Mouse (Mus musculus): Measurements from ENCODE around the gene Glod4. TPM values are rescaled to one million over a fixed set of nuclear protein-coding genes. Genes with fewer than 3 reads are reported as not detected.

Gene Glod4
- polyA plus RNA-seq, 1 experiment from 2014 or later, result 85.9 TPM

DNA sequence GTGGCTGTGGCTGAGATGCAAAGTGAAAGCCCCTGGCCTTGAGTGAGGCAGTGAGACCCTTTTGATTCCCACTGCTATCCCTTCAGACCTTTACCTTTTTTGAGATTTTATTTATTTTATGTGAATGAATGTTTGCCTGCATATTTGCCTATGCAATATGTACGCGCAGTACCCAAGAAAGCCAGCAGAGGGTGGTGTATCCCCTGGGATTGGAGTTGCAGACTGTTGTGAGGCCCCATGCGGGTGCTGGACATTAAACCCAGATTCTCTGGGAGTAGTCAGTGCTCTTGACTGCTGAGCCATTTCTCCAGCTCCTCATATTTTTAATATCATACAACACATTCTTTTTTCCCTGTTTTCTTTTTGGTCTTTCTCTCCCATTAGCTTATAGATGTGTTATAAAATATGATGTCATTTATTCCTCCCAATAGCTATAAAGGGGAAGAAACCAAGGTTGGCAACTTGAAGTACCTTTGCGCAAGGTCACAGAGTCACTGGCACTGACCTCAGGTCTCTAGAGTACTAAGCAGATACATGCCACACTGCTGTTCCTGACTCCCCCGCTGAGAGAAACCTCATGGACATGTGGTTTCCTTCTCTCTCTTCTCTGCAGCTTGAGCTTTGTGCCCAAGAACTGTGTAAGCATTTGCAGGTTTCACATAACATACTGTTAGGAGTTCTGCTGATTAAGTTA is 157.5 kb downstream of the Glod4 start:
- Histone ChIP-seq H3K9ac (replicated peaks; ENCODE audit: low read depth) (no peak overlapping the region), H3K27ac (ENCODE audit: low read length) (no peak overlapping the region), H3K4me3 (ENCODE audit: low read depth, low read length) (no peak overlapping the region), H3K36me3 (ENCODE audit: insufficient read depth, low read length) (0 out of 2 replicates have a peak, but pooled peaks cover 3% of the 10 kb centered on the region), H3K4me1 (ENCODE audit: insufficient read depth, low read depth, low read length) (no peaks in the 10 kb centered on the region), H3K4me2 (replicated peaks; ENCODE audit: low read depth, low read length) (no peak overlapping the region), H3K9me3 (ENCODE audit: low read length) (no peaks in the 10 kb centered on the region), H3K27me3 (replicated peaks; ENCODE audit: insufficient read depth, low read length) (no peaks in the 10 kb centered on the region)
- 76% methylated on average over 5 of the region's 5 CpGs for WGBS
- no peak for TF ChIP-seq EP300 (IDR thresholded peaks at IDR 0.05)
- TF ChIP-seq CTCF (IDR thresholded peaks at IDR 0.05), result peak; percentile 84
- ATAC-seq (no peak), DNase-seq (ENCODE audit: low spot score) (peak; percentile 15)

DNA sequence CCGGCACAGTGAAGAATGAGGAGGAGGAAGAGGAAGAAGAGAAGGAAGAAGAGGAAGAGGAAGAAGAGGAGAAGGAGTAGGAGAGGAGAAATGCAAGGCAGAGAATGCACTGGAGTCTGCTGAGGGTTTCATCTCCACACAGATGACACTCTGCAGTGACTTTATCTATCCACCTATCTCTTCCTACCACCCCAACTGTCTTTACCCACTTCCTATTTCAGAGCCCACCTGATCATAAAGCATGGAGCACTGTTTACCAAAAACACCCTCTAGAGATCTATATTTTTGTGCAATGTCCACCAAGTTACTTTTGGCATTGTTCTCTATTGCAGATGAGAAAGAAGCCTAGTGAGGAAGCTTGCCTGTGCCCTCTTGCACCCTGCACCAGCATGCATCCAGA is 158.6 kb downstream of the Glod4 start:
- H3K27ac ChIP-seq (ENCODE audit: low read length), result no peak overlapping the region
- DNase-seq (ENCODE audit: low spot score) (no peak), ATAC-seq (no peak)
- H3K4me2 ChIP-seq (replicated peaks; ENCODE audit: low read depth, low read length), result no peak overlapping the region
- H3K9ac ChIP-seq (replicated peaks; ENCODE audit: low read depth), result no peak overlapping the region
- no peak for TF ChIP-seq CTCF (IDR thresholded peaks at IDR 0.05)
- TF ChIP-seq EP300 (IDR thresholded peaks at IDR 0.05), result no peak
- 0 out of 2 replicates have a peak, but pooled peaks cover 3% of the 10 kb centered on the region for H3K36me3 ChIP-seq (ENCODE audit: insufficient read depth, low read length)
- 88% methylated on average over 1 of the region's 1 CpGs for WGBS
- no peak overlapping the region for H3K4me3 ChIP-seq (ENCODE audit: low read depth, low read length)
- no peaks in the 10 kb centered on the region for H3K9me3 ChIP-seq (ENCODE audit: low read length)
- H3K4me1 ChIP-seq (ENCODE audit: insufficient read depth, low read depth, low read length), result no peaks in the 10 kb centered on the region
- H3K27me3 ChIP-seq (replicated peaks; ENCODE audit: insufficient read depth, low read length), result no peaks in the 10 kb centered on the region

DNA sequence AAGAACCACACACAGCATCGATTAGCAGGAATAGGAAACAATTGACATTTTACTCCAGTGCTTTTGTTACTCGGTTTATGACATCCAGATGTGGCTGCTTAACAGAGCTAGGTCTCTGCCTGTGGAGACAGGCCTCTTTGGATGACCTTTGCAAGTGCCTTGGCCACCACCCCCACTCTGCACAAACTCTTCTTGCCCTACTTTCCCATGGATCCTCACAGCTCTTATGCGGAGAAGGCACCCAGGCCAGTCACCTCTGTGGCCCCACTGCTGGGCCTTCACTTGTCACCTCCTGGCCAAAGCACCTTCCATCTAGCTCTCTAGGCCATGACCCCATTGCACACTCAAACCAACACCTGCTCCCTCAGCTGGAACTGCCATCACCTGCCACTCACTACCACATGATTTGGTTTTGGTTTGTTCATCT is 159.6 kb downstream of the Glod4 start:
- ATAC-seq, result no peak
- H3K4me3 ChIP-seq (ENCODE audit: low read depth, low read length), result no peak overlapping the region
- no peak overlapping the region for H3K9ac ChIP-seq (replicated peaks; ENCODE audit: low read depth)
- no peak for TF ChIP-seq EP300 (IDR thresholded peaks at IDR 0.05)
- TF ChIP-seq CTCF (IDR thresholded peaks at IDR 0.05), result no peak
- H3K27me3 ChIP-seq (replicated peaks; ENCODE audit: insufficient read depth, low read length), result no peaks in the 10 kb centered on the region
- WGBS, result 55% methylated on average over 3 of the region's 3 CpGs
- H3K4me2 ChIP-seq (replicated peaks; ENCODE audit: low read depth, low read length), result no peak overlapping the region
- H3K4me1 ChIP-seq (ENCODE audit: insufficient read depth, low read depth, low read length), result no peaks in the 10 kb centered on the region
- H3K36me3 ChIP-seq (ENCODE audit: insufficient read depth, low read length), result 0 out of 2 replicates have a peak, but pooled peaks cover 3% of the 10 kb centered on the region
- no peak overlapping the region for H3K27ac ChIP-seq (ENCODE audit: low read length)
- no peaks in the 10 kb centered on the region for H3K9me3 ChIP-seq (ENCODE audit: low read length)
- no peak for DNase-seq (ENCODE audit: low spot score)

DNA sequence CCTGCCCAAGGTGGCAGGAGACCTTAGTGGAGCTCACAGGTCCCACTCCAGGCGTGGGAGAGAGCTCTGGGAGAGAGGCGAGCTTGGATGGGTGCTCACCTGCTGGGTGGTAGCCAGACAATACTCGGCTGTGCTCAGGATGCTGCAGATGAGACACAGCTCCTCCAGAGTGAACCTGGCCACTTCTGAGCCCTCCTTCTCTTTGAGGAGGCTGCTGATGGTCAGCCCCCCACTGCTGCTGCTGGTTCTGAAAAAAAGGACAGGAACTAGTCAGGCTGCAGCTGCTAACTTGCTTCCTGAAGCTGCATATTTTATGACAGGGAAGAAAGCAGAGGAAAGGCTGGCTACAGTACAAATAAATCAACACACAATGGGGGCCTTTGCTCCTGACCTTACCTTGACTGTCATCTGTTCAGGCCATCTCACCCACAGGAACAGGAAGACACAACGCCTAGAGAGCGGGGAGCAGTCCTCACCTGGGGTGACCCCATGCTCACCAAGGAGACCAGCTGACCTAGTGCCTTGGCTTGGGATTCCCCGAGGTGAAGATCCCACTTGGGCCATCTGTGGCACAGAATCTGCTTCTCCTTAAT is 162.4 kb downstream of the Glod4 start:
- H3K27me3 ChIP-seq (replicated peaks; ENCODE audit: insufficient read depth, low read length), result no peaks in the 10 kb centered on the region
- no peaks in the 10 kb centered on the region for H3K9me3 ChIP-seq (ENCODE audit: low read length)
- H3K9ac ChIP-seq (replicated peaks; ENCODE audit: low read depth), result no peak overlapping the region
- peak overlapping the region; percentile 54 for H3K27ac ChIP-seq (ENCODE audit: low read length)
- TF ChIP-seq EP300 (IDR thresholded peaks at IDR 0.05), result no peak
- TF ChIP-seq CTCF (IDR thresholded peaks at IDR 0.05), result no peak
- 62% methylated on average over 6 of the region's 6 CpGs for WGBS
- no peak overlapping the region for H3K4me3 ChIP-seq (ENCODE audit: low read depth, low read length)
- DNase-seq (ENCODE audit: low spot score), result no peak
- no peak overlapping the region for H3K4me2 ChIP-seq (replicated peaks; ENCODE audit: low read depth, low read length)
- peak; percentile 44; the same call in 1 of the 2 replicates for ATAC-seq
- no peaks in the 10 kb centered on the region for H3K4me1 ChIP-seq (ENCODE audit: insufficient read depth, low read depth, low read length)
- H3K36me3 ChIP-seq (ENCODE audit: insufficient read depth, low read length), result no peaks in the 10 kb centered on the region

DNA sequence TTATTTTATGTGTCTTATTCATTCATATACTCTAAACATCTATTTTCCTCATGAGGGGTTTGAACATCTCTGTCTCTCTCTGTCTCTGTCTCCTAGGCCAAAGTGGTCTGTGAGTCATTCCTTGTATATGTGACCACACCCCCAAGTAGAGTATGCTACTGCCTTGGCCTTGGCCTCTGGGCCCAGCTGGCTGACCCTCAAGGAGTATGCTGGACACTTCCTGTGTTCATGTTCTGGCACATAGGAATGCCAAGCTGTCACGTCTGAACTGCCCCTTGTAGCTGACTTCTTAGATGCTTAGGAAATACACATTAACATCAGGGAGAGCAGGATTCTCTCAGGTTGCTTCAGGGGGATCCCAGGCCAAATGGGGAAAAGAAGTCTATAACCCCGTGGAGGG is 163.2 kb downstream of the Glod4 start:
- Histone ChIP-seq H3K27ac (ENCODE audit: low read length) (peak overlapping the region; percentile 54; the same call in 1 of the 2 replicates), H3K36me3 (ENCODE audit: insufficient read depth, low read length) (no peaks in the 10 kb centered on the region), H3K4me3 (ENCODE audit: low read depth, low read length) (no peak overlapping the region), H3K27me3 (replicated peaks; ENCODE audit: insufficient read depth, low read length) (no peaks in the 10 kb centered on the region), H3K9ac (replicated peaks; ENCODE audit: low read depth) (no peak overlapping the region), H3K9me3 (ENCODE audit: low read length) (no peaks in the 10 kb centered on the region), H3K4me1 (ENCODE audit: insufficient read depth, low read depth, low read length) (no peaks in the 10 kb centered on the region), H3K4me2 (replicated peaks; ENCODE audit: low read depth, low read length) (no peak overlapping the region)
- DNase-seq (ENCODE audit: low spot score) (peak; percentile 67), ATAC-seq (peak; percentile 87)
- TF ChIP-seq CTCF (IDR thresholded peaks at IDR 0.05), result no peak
- TF ChIP-seq EP300 (IDR thresholded peaks at IDR 0.05), result peak; percentile 62
- WGBS, result 34% methylated on average over 2 of the region's 2 CpGs

DNA sequence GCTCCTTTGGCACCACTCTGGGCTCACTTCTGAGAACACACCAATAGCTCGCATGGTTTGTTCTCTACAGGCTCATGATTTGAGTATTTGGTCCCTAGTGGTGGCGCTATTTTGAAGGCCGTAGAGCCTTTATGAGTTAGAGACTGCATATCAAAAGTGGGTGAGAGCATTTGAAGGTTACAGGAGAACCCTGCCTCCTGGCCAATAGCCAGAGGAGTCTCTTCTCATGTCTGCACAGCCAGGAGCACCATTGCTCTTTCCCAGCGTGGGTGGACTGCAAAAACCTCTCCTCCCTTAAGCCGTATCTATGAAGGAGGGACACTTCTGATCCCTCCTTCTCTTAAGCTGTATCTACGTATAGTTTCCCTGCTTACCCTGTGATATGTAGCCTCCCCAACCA is 166.2 kb downstream of the Glod4 start:
- TF ChIP-seq CTCF (IDR thresholded peaks at IDR 0.05), result no peak
- TF ChIP-seq EP300 (IDR thresholded peaks at IDR 0.05), result no peak
- DNase-seq (ENCODE audit: low spot score) (no peak), ATAC-seq (no peak)
- no peaks in the 10 kb centered on the region for H3K9me3 ChIP-seq (ENCODE audit: low read length)
- H3K27me3 ChIP-seq (replicated peaks; ENCODE audit: insufficient read depth, low read length), result no peaks in the 10 kb centered on the region
- H3K36me3 ChIP-seq (ENCODE audit: insufficient read depth, low read length), result no peaks in the 10 kb centered on the region
- 85% methylated on average over 6 of the region's 6 CpGs for WGBS
- no peak overlapping the region for H3K27ac ChIP-seq (ENCODE audit: low read length)
- H3K4me1 ChIP-seq (ENCODE audit: insufficient read depth, low read depth, low read length), result peaks cover 2% of the 10 kb centered on the region; the same call in 1 of the 2 replicates
- no peak overlapping the region for H3K4me3 ChIP-seq (ENCODE audit: low read depth, low read length)
- no peak overlapping the region for H3K9ac ChIP-seq (replicated peaks; ENCODE audit: low read depth)
- no peak overlapping the region for H3K4me2 ChIP-seq (replicated peaks; ENCODE audit: low read depth, low read length)
